Mouse (Mus musculus) embryo, embryonic 11 days (tissue): ENCODE measurements around the gene Coro6.
A peak's percentile ranks its signal among the peaks of the same experiment; 100 is the strongest.

ENCODE experiments used
- DNase-seq: peaks from one replicate; pipeline ENCODE4 v3.0.0-alpha.2; 2015

Coro6 gene

DNA sequence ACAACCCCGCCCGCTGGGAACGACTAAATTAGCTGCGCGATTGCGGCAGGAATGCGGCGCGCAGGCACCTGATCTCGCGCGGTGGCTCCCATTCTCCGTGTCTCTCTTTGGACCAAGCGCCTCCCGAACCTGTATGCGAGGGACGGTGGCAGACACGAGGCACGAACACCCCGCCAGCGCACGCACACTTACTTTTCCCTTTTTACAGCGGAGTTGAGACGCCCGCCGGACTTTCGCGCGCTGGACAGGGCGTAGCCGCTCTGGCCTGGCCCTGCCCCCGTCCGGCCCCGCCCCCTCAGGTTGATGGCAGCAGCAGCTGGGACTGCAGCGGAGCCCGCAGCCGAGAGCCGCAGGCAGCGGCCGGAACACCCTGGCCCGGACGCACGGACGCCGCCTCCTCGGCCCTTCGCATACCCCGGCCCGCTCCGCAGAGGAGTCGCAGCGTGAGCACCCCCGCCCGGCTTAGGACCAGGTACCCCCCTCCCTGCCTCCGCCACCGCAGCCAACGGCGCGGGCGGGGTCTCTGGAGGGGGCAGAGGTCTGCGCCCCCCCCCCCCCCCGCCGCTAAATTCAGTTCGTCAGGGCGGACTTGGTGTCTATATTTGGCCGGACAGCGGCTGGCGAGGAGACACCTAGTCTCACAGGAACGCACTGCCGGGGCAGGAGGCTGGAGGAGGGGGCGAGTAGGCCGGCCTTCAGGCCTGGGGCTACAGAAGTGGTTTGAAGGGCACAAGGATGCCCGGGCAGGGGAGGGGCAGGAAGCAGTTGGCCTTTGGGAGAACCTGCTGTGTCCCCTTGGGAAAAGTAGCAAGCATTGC lies at the start of gene Coro6:
Gene Coro6, plus strand, starts transcription at position 129 of the 818 bp plus-strand sequence.
- DNase-seq, result peak; percentile 86

DNA sequence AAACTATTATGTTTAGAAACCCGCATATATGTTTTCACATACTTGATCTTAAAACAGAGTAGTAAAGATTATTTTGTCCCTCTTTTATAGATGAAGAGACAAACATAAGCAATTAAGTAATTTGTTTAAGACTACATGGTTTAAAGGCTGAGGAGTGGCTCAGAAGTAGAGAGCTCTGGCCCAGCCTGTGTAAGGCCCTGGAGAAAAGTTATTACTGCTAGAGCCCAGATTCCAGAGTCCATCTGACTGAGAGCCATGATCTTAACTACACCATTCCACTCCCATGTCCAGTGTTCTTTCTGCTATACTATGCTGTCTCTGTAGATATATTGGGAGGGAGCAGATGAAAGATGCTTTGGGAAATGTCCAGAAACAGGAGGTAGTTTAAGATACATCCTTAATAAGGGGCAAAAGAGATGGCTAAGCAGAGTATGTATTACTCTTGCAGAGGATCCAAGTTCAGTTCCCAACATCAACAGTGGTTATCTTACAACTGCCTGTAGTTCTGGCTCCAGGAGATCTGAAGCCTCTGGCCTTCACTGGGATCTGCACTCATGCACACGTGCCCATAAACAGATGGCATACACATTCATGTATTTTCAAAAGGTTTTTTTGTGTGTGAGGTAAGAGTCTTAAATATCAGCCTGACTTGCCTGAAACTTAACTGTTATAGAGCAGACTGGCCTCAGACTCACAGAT lies 47.9 kb upstream of the Coro6 start:
- no peak for DNase-seq

- DNase-seq, result peak; percentile 13
Observed at GRCm38 (mm10) chr11:77416212-77417000, 45.8 kb upstream of the Coro6 start.

- no peak for DNase-seq
Observed at GRCm38 (mm10) chr11:77418021-77418420, 44.2 kb upstream of the Coro6 start.

GRCm38 (mm10) chr11:77423175-77423859 lies 38.9 kb upstream of the Coro6 start:
- DNase-seq, result no peak

DNA sequence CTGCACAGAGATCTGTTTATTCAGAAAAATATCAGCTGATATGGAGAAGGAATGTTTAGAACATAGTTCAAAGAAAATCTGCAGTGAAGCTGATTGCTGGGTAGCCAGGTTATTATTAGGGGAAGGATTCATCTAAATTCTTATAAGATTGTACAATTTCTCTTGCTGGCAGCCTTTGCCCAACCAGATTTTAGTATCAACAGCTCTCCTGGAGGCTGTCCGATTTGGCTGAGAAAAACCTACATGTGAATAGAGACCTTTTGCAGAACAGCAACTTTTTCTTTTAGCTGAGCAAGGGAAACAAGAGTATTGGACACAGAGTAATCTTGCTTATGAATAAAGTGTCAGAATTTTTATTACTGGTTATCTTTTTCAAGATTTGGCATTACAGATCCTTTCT lies 33.8 kb upstream of the Coro6 start:
- DNase-seq, result no peak

- no peak for DNase-seq
Observed at GRCm38 (mm10) chr11:77437026-77437425, 25.2 kb upstream of the Coro6 start.

- DNase-seq, result no peak
Observed at GRCm38 (mm10) chr11:77440081-77440480, 22.1 kb upstream of the Coro6 start.

- DNase-seq, result no peak
Observed at GRCm38 (mm10) chr11:77441020-77441419, 21.2 kb upstream of the Coro6 start.

DNA sequence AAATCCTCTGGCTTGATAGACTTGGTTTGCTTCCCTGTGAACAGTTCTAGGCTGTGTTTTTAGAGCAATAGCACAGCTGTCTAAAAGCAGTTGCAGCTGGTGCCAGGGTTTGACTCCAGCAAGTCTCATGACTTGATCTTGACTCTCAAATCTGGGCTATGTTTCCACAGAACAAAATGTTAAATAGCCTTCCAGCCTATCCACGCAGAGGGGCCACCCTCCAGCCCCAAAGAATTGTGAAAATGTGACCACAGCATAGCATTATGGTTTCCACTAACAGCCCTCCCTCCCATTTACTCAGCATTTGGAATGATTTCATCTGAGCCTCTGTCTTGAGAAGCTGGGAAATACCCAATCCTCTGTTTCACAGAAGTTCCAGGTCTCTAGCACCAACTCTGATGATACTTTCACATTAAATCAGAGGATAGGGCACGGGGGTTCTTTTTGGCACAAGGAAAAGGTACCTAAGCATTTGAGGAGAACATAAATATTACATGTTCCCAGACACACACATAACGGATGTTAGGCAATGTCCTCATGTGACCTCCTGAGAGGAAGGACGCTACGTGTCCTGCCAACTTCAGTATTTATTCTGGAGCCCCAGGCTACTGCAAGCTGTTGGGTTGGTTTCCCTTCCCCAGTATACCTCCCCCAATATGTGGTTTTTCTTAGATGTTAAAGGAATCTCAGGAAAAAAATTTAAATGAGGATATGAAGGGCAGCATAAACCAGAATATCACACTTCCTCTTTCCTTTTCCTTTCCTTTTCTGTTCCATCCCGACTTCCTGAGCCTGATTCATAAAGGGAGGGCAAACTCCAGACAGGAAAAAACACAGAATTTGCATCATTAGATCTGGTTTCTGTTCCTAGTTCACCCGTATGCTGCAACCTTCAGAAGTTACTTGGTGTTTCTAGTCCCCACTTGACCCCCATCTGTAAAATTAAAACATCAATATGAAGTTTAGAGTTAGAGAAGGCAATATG lies 19.7 kb upstream of the Coro6 start:
- no peak for DNase-seq

- DNase-seq, result no peak
Observed at GRCm38 (mm10) chr11:77444939-77445338, 17.3 kb upstream of the Coro6 start.

DNA sequence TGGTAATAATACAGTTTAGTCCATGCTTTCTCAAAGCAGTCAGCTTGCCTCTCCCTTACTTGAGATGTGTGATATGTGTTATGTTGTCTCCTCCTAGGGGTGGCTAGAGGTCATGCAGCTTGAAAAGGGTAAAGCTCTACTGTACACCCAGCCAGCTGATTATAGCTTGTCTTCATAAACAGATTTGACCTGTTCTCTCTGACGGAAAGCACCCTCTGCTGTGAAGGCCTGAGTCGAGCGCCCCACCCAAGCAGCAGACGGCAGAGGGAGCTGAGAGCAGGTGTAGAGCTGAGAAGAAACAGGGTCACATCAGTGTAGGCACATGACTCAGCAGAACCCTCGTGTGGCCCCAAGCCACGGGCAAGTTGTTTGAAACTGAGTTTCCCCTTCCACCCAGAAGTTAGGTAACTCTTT lies 15.6 kb upstream of the Coro6 start:
- DNase-seq, result peak; percentile 56

DNA sequence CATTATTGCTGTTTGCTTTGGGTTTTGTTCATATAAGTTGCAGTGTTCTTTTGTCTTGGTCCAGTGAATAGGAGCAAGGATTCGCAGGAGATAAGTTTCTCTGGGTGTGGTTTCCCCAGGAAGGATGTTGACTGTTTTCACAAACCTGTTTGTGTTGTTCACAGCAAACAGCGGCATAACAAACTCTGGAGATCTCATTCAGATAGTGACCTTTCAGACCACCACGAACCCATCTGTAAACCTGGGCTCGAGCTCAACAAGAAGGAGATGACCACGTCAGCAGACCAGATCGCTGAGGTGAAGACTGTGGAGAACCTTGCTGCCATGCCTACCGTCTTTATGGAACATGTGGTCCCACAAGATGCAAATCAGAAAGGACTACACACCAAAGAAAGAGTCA lies 13.0 kb upstream of the Coro6 start:
- DNase-seq, result no peak

GRCm38 (mm10) chr11:77451670-77452069 lies 10.5 kb upstream of the Coro6 start:
- no peak for DNase-seq

DNA sequence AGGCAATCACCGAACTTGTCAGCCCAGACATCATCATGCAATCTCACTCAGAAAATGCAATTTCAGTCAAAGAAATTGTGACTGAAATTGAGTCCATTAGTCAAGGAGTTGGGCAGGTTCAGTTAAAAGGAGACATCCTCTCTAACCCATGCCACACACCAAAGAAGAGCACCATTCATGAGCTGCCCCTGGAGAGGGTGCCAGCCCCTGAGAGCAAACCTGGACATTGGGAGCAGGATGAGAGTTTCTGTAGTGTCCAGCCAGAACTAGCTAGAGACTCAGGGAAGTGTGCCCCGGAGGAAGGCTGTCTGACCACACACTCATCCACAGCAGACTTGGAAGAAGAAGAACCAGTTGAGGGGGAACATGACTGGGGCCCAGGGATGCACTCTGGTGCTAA lies 8.8 kb upstream of the Coro6 start:
- no peak for DNase-seq

DNA sequence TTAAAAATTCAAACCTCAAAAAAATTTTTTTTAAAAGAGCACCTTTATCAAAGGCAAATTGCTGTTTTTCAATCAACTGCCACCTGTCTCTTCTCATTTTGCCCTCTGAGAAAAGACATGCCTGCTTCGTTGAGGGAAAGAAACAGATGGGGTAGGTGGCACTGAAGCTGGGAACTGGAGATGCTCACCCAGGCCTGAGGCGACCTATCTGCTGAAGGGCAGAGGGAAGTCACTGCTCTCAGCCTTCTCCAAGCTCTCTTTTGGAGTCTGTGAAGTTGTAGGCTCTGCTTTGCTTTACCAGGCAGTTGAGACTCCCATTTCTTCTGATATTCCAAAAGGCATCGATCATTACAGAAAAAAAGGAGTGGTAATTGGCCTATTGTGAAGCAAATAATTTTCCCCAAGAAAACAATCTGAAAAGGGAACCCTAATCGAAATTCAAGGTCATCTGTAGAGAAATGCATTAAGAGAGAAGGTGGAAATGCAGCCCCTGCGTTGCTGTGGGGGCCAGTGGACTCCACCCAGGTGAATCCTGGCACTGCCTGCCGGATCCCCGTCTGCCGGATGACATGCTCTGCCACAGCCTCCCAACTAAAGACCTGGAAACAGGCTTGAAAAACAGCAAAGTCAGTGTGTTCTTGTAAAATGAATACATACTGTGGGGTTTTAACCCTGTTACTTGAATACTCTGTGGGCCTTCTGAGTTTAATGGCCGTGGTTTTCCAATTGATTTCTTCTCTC lies 6.3 kb upstream of the Coro6 start:
- DNase-seq, result no peak

GRCm38 (mm10) chr11:77456866-77457265 lies 5.3 kb upstream of the Coro6 start:
- no peak for DNase-seq

- no peak for DNase-seq
Observed at GRCm38 (mm10) chr11:77461856-77462255, 355 bp upstream of the Coro6 start.

- DNase-seq, result no peak
Observed at GRCm38 (mm10) chr11:77463101-77463445, 862 bp downstream of the Coro6 start.

DNA sequence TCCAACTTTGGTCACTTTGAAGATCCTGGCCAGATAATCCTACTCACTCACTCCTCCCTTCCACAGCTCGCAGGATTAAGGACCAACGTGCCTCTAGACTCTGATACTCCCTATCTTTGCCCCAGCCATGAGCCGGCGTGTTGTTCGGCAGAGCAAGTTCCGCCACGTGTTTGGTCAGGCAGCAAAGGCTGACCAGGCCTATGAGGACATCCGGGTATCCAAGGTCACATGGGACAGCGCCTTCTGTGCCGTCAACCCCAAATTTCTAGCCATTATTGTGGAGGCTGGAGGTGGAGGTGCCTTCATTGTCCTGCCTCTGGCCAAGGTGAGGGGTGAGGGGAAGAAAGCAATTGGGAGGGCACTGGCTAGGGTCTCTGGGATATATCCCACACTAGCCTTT lies 1.6 kb downstream of the Coro6 start:
- DNase-seq, result no peak

DNA sequence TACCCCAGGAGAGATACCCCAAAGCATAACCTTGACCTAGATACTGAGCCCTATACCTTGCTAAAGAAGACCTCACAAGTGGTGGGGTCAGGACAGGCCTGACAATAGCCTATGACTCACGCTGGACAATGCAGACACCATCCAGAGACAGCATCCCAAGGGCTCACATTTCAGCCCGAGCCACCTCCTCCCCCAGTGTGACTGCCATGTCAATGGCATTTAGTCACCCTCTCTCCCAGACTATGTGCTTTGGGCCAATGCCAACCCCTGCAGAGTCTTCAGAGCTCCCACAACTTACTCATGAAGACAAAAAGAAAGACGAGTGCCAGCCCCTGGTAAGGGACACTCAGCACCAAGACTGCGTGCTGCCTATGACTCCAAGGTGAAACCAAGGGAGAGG lies 2.5 kb downstream of the Coro6 start:
- no peak for DNase-seq
